Mouse (Mus musculus) E14TG2a.4 (cell line): ENCODE data around the gene Bbx.

Source experiments
- CTCF ChIP-seq: conservative IDR thresholded peaks from 2 replicates; pipeline ENCODE4 v1.5.1; 2014; ENCODE audit warnings: low read length
- NANOG ChIP-seq: IDR thresholded peaks from 2 replicates; pipeline ENCODE4 v1.6.1; 2014; ENCODE audit warnings: borderline replicate concordance, low read length, mixed read lengths
- POU5F1 ChIP-seq: IDR thresholded peaks from 2 replicates; pipeline ENCODE4 v1.6.1; 2014; ENCODE audit warnings: low read length, borderline replicate concordance

- TF ChIP-seq CTCF (no peak), POU5F1 (no peak), NANOG (no peak)
Observed at GRCm38 (mm10) chr16:50211231-50211630, 221.0 kb downstream of the Bbx start.
